Comparison of ENCODE assay signal across 11 mouse cellular contexts in genomic region chr13:34248107-34248506, GRCm38 (mm10).
DNase-seq lines count a peak whose midpoint lies in the region; ATAC-seq and TF ChIP-seq lines count a peak whose summit lies in the region.
"Had no signal": no experiment of that assay in that cellular context is flagged by ENCODE, and none has a peak within 500 bp of the region (broad histone marks: within the 10 kb centered on the region; RNA-seq: fewer than 3 reads in every experiment).

No protein-coding gene starts in this region.

- H3K9ac ChIP-seq in ES-Bruce4 (ENCODE audit: low read depth, poor library complexity, severe bottlenecking) = 0 out of 2 replicates have a peak overlapping the region, but pooled peaks have one; percentile 31
- H3K9ac ChIP-seq in forebrain, embryonic 15.5 days (replicated peaks) = no peak overlapping the region

- no peak for ATAC-seq in forebrain, embryonic 15.5 days (replicated peaks)

- no peak for TF ChIP-seq POLR2A in ES-Bruce4 (IDR thresholded peaks at IDR 0.05; ENCODE audit: insufficient read depth, low read length)

- H3K27ac ChIP-seq in ES-Bruce4 (ENCODE audit: insufficient read depth, low read length) = peak overlapping the region; percentile 86
- H3K27ac ChIP-seq in forebrain, embryonic 15.5 days (replicated peaks) = peak overlapping the region; percentile 89
- peak overlapping the region; percentile 92 for H3K27ac ChIP-seq in midbrain, embryonic 10.5 days (replicated peaks)

- no peaks in the 10 kb centered on the region for H3K27me3 ChIP-seq in ES-Bruce4 (ENCODE audit: control insufficient read depth, insufficient read depth, low read length, poor library complexity, severe bottlenecking)
- no peaks in the 10 kb centered on the region for H3K27me3 ChIP-seq in forebrain, embryonic 15.5 days
- H3K27me3 ChIP-seq in midbrain, embryonic 10.5 days (ENCODE audit: low read depth, poor library complexity, severe bottlenecking) = peaks cover 76% of the 10 kb centered on the region
- H3K27me3 ChIP-seq: CH12.LX had no signal

- TF ChIP-seq CTCF in ES-Bruce4 (IDR thresholded peaks at IDR 0.05; ENCODE audit: low read depth, low read length) = no peak

- H3K9me3 ChIP-seq in ES-Bruce4 (replicated peaks; ENCODE audit: control insufficient read depth, insufficient read depth, low read length, poor library complexity, severe bottlenecking) = no peaks in the 10 kb centered on the region
- H3K9me3 ChIP-seq in forebrain, embryonic 15.5 days = no peaks in the 10 kb centered on the region
- no peaks in the 10 kb centered on the region for H3K9me3 ChIP-seq in midbrain, embryonic 10.5 days (replicated peaks)

- 9% methylated on average over 6 of the region's 6 CpGs for WGBS in forebrain, embryonic 15.5 days
- whole genome bisulfite sequencing in midbrain, embryonic 10.5 days = 10% methylated on average over 6 of the region's 6 CpGs

- no peak overlapping the region for H3K4me3 ChIP-seq in ES-Bruce4 (ENCODE audit: low read depth, low read length)
- no peak overlapping the region for H3K4me3 ChIP-seq in forebrain, embryonic 15.5 days
- peak overlapping the region; percentile 39 for H3K4me3 ChIP-seq in midbrain, embryonic 10.5 days

- H3K4me2 ChIP-seq in forebrain, embryonic 15.5 days (replicated peaks) = peak overlapping the region; percentile 4; the same call in 1 of the 2 replicates

- DNase-seq in embryo, embryonic 10 days (ENCODE audit: low spot score) = peak; percentile 35
- DNase-seq in midbrain, embryonic 10.5 days (ENCODE audit: low spot score) = peak; percentile 43
- DNase-seq in right cerebral cortex, postnatal 4 days = no peak
- no peak for DNase-seq in urinary bladder, postnatal 14 days (ENCODE audit: low spot score)
- DNase-seq in cerebellum, adult 18-20 months = no peak
- no peak for DNase-seq in heart, adult 11 months
- DNase-seq: kidney, adult 18-20 months; right cerebral cortex, postnatal 25 days had no signal

- TF ChIP-seq EP300 in ES-Bruce4 (IDR thresholded peaks at IDR 0.05; ENCODE audit: insufficient read depth, low read depth, low read length) = no peak

- H3K4me1 ChIP-seq in ES-Bruce4 (ENCODE audit: control insufficient read depth, insufficient read depth, low read length) = peaks cover 23% of the 10 kb centered on the region
- H3K4me1 ChIP-seq in forebrain, embryonic 15.5 days = peaks cover 41% of the 10 kb centered on the region
- peaks cover 70% of the 10 kb centered on the region for H3K4me1 ChIP-seq in midbrain, embryonic 10.5 days

- no peaks in the 10 kb centered on the region for H3K36me3 ChIP-seq in ES-Bruce4 (ENCODE audit: control insufficient read depth, insufficient read depth, low read length, poor library complexity, severe bottlenecking)
- H3K36me3 ChIP-seq in forebrain, embryonic 15.5 days = no peaks in the 10 kb centered on the region
- peaks cover 11% of the 10 kb centered on the region for H3K36me3 ChIP-seq in midbrain, embryonic 10.5 days

Comparison
In these comparisons a context has a peak if more than half of its experiments do, and no peak if none do; other contexts are left out.
1. DNase-seq: peak in embryo, embryonic 10 days (single experiment) and midbrain, embryonic 10.5 days (single experiment); none in right cerebral cortex, postnatal 4 days (single experiment), urinary bladder, postnatal 14 days (single experiment), cerebellum, adult 18-20 months (0 of 2) and heart, adult 11 months (single experiment).
2. Peak in every context shown above with its lines, with median percentiles within 50 percentile points of each other: H3K27ac ChIP-seq.